Mouse (Mus musculus): ENCODE results near the gene Anpep. TPM values are rescaled to one million over a fixed set of nuclear protein-coding genes. Genes with fewer than 3 reads are reported as not detected.
A peak's percentile ranks its signal among the peaks of the same experiment; 100 is the strongest.
"Not testable (repeated sequence)": the region's sequence is repeated elsewhere in the genome, so short reads cannot be mapped to it uniquely, and the experiment has no call there.

The Anpep gene
- total RNA-seq, 4 experiments from 2014 or later: 4.3 to 5.5 (median 4.5) TPM

DNA sequence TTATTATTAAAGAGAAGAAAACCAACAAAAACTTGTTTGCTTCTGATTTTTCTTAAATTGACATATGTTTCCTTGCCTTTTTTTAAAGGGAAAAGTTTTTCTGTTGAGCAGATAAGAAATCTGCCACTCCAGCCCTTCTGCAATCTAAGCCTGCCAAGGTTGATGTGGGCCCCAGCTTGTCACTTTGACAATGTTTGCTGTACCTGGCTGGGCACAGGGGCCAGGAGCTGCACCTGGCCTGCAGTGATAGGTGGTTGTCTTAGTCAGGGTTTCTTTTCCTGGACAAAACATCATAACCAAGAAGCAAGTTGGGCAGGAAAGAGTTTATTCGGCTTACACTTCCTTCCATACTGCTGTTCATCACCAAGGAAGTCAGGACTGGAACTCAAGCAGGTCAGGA is 47.5 kb downstream of the Anpep start:
- no peak for DNase-seq (ENCODE audit: low spot score in 2 of 2)

DNA sequence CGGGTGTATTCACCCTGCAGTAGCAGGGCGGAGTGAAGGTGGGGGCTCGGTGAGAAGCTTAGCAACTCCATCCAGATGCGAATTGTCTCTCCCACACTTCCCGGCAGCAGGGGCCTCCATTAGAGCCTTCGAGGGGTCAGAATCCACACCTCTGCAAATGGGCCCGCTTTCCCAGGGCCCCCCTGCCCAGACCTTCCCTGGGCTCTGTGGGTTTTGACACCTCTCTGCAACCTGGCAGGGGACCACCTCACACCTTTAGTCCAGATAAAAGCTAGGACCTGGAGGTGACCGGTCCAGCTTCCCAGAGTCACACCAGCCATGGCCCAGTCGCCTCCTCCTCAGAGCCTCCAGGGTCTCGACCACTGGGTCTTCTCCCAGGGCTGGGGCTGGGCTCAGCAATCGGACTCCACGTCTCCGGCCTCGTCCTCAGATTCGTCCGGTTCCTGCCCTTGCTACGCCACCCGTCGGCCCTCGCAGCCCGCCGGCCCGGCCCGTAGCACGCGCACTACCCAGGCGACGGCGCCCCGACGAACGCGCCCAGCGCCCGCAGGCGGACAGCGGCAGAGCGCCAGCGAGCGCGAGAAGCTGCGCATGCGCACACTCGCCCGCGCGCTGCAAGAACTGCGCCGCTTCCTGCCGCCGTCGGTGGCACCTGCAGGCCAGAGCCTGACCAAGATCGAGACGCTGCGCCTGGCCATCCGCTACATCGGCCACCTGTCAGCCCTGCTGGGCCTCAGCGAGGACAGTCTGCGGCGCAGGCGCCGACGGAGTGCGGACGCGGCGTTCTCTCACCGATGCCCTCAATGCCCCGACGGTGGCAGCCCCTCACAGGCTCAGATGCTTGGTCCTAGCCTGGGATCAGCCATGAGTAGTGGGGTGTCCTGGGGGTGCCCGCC is 50.0 kb downstream of the Anpep start, which contains the start of gene Mesp2:
TSS of gene Mesp2 (plus strand) at position 117 of the 896 bp plus-strand sequence.
- peak in 1 of 2 experiments; percentile 59 for DNase-seq (ENCODE audit: low spot score in 2 of 2)

DNA sequence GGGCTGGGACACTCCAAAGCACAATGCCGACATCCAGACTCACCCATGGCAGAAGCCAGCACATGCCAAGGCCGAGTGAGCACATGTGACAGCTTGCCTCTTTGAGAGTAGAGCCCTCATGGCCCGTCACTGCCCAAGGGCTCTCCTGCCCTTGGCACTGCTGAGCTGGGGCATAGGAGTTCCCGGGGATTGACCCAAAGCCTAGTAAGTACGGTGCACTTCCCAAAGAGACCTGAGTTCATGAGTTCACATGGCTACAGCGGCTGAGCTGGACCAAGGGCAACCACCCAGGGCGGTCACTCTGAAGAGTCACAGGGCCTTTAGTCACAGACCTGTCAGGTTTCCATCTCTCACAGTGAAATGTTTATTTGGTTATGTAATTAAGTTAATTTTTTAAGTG is 52.3 kb downstream of the Anpep start:
- no peak for DNase-seq (ENCODE audit: low spot score in 2 of 2)

DNA sequence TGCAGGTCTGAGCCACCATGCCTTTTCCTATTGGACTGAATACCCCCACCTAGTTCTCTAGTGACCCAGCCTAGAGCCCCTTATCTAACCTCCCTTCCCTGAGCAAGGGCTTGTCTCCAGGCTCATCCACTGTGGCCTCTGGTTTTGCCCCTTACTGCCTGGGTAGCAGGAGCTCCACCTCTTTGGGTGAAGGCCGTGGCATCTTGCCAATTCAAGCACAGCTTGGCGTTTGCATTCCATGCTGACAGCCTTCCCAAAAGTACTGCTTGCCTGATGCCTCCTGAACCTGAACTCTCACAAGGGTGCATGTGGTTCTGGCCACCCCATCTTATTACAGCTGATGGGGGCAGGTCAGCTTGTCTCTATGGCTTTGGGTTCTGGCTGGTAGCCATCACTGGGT is 57.0 kb downstream of the Anpep start:
- no peak for DNase-seq (ENCODE audit: low spot score in 2 of 2)

DNA sequence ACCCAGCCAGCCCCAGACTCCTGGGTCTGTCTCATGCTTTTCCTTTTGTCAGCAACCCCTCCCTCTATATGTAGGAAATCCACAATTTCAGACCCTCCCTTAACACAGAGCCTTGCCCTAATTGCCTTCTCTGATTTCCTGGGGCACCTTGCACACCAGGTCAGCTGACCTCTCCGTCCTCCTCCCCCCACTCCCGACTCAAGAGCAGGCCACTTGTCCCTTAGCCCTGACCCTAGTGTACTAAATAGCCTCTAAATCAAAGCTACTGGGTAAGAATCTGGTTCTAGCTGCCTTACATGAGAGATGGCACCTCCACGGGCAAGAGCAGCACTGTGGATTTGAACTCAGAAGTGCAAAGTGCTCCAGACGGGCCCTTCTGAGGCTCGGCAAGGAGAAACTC is 58.8 kb downstream of the Anpep start:
- no peak for DNase-seq (ENCODE audit: low spot score in 2 of 2)

DNA sequence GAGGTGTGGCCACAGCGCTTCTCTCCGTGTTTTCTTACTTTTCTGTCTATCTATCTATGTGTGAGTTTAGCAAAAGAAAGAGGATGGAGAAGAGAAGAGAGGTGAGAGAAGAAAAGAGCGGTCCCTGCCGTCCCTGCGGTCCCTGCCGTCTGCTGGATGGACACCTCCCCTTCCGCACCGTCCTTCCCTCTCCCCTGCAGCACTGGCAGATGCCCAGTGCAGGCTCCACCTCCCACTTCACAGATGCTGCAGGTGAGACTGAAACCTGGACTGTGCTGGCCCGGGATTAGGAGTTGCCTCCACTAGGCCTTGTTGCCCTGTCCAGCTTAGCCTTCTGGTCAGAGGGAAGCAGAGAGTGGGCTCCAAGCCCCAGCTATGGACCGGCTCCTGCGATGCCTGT is 59.5 kb downstream of the Anpep start:
- DNase-seq (ENCODE audit: low spot score in 2 of 2): no peak

DNA sequence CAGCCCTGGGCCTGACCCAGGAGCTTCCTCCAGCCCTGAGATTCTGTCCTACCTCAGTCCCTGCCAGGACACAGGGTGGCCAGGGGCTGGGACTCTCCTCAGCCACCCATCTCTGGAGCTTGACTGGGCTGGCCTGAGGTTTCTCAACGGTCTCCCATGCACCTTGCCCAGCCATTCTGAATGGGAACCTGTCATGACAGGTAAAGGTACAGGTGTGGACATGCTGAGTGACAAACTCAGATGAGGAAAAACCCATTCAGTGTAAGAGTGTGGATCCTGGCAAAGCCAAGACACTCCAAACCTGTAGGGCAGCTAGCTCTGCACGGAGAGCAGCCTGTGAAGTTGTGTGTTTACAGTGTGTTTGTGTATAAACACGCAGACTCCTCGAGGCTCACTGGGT is 60.5 kb downstream of the Anpep start:
- no peak for DNase-seq (ENCODE audit: low spot score in 2 of 2)

DNA sequence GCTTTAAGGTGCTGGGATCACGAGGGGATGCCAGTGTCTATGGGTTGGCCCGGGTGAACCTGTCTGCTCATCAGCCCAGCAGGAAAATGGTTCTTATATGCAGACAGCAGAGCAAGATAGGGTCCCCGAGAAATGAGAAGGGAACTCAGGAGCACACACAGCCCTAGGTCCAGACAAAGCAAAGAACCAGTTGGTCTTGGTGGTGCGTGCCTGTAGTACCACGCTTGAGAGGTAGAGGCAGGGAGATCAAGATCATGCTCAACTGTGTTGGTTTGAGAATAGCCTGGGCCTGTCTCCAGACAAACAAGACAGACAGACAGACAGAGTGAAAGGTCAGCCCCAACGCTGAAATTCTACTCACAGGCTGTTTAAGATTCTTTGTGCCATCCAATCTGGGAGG is 61.4 kb downstream of the Anpep start:
- no peak for DNase-seq (ENCODE audit: low spot score in 2 of 2)

DNA sequence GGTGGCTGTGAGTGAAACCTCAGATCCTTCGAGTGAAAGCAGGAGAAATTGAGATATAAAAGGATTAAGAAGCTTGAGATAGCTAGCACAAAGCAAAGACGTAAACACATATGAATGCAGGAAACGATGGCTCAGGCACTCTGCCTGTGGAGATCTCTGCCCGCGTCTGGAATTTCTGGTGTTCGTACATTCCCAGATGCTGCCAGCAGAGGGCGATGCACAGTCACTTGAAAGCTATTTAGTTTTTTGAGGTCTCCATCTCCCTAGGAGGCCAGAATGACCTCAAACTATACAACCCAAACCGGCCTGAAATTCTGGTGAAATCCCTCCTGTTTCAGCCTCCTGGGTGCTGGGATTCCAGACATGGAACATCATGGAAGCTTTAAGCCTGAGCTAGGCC is 61.8 kb downstream of the Anpep start:
- peak; percentile 42 to 90 for DNase-seq (ENCODE audit: low spot score in 2 of 2)

DNA sequence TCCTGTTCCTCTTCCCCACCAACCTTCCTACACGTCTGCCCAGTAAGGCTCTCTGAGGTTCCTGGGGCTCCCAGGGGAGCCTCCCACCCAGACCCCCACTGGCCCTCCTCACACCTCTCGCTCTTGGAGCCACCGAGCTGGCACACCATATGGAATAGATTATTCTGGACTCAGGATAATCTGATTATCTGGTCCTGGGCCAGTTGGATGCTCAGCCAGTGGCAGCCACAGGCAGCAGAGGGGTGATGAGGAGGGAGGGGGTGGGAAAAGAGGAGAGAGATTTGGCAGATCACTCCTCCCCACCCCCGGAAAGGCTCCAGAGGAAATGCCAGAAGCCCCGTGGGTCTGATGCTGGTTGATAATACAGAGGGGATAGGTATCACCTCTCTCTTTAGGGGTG is 62.3 kb downstream of the Anpep start:
- DNase-seq (ENCODE audit: low spot score in 2 of 2): no peak

DNA sequence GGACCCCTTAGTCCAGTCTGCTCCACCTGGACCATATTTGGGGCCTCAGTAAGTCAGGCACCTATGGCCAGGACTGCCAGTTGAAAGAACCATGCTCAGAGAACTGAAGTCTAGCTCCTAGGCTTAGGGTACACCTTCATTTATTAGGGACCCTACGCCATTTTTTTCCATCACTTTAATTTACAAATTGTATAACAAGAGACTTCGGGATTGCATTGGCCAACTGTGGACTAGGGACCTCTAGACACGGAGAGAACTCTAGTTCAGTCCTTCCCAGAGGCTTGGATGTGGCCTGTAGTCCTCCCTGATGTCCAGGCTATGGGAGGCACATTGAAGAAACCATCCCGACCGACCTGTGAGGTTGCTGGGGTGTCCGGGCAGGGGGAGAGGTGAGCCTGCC is 67.2 kb downstream of the Anpep start, which contains the start of gene Mesp1:
TSS of gene Mesp1 (minus strand) at position 101 of the 400 bp plus-strand sequence.
- DNase-seq (ENCODE audit: low spot score in 2 of 2): no peak

DNA sequence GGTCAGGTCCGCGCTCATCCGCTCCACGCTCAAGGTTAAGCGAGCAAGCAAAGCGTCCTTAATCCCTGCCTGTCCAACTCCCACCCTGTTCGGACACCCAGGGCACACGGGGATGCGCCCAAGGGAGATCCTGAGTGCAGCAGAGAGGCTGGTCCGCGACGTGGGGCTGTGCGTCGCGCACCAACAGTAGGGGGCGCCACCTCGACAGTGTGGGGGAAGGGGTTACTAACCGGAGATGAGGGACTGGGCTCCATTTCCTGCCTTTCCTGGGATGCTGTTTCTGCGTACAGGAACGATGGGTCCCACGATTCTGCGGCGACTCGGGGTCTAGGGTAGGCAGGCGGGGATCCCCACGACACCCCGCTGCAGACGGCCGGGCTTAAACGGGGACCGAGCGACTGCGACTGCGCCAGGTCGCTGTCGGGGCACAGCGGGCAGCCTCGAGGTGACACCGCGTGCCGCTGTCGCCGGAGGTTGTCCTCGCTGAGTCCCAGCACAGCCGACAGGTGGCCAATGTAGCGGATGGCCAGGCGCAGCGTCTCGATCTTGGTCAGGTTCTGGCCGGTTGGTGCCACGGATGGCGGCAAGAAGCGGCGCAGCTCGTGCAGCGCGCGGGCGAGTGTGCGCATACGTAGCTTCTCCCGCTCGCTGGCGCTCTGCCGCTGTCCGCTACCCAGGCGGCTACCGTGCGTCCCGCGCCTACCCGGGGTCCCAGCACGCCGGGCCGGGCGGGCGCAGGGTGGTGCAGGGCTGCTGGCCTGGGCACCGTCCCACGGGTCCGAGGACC is 68.0 kb downstream of the Anpep start:
- DNase-seq (ENCODE audit: low spot score in 2 of 2): peak in 1 of 2 experiments; percentile 23

DNA sequence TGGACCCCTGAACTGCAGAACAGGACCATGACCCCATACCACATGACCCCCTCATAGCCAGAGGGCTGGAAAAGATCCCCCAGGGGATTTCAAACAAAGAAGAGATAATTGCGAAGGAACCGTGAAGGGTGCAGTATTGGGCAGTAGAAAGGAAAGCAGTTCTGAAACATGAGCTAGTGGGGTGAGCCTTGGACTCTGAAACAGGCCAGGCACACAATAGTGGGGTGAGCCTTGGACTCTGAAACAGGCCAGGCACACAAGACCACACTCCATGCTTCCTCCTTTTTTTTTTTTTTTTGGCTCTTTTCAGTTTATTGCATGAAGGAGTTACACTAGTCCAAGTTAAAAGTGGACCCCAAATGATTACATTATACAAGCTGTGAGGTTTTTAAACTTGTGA is 71.0 kb downstream of the Anpep start:
- not testable (repeated sequence) for DNase-seq (ENCODE audit: low spot score in 2 of 2)

DNA sequence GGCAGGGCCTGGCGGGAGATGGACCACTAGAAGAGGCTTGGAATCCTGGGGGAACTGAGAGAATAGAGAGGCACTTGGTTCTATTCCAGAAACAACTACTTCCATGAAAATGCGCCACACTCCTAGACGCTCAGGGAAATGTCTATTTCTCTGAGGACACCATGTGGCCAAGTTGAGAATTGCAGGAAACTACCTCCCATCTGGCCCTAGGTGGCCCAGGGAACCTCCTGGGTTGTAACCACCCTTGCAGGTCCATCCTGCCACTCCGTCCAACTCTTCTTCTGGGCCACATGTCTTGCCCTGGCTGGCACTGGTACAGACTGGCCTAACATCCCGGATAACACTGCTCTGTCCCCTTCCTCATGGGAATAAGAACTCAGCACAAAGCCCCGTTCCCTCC is 74.6 kb downstream of the Anpep start:
- DNase-seq (ENCODE audit: low spot score in 2 of 2): peak in 1 of 2 experiments; percentile 68

DNA sequence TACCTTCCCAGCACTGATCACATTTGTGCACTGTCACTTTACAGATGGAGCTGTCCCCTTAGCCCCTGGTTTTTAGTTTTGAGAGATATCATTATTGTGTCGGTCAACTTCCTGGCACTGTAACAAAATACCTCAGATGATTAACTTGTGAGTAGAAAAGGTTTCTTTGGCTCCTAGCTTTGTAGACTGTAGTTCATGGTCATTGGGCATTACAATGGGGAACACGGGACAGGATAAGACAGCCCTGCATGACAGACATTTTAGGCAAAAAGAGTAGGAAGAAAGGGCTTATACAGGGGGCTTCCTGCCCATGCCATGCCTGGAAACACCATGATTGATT is 78.4 kb downstream of the Anpep start:
- no peak for DNase-seq (ENCODE audit: low spot score in 2 of 2)

DNA sequence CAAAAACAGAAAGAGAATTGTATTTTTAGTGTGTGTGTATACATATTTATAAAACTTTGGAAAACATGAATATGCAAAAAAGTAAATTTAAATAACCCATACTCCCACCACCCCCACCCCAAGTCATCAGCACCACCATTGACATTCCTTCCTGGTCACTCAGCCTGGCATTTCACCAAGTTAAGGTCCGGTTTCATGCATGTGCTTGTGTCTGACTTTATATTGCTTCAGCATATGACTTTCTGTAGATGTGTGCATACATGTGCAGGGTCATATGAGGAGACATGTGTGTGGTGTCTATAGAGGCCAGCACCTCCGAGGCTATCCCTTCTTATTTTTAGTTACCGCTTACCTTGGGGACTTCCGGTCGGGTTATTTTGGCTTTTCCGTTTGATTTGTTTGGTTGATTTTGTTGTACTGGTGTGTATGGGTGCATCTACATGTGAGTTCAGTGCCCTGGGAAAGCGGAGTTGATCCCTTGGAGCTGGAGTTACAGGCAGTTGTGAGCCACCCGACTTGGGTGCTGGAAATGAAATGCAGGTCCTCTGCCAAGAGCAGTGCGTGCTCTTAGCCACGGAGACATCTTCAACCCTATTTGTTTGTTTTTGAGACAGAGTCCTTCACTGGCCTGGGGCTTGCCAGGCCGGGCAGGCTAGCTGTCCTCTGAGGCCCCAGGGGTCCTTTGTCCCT is 78.9 kb downstream of the Anpep start:
- no peak for DNase-seq (ENCODE audit: low spot score in 2 of 2)

DNA sequence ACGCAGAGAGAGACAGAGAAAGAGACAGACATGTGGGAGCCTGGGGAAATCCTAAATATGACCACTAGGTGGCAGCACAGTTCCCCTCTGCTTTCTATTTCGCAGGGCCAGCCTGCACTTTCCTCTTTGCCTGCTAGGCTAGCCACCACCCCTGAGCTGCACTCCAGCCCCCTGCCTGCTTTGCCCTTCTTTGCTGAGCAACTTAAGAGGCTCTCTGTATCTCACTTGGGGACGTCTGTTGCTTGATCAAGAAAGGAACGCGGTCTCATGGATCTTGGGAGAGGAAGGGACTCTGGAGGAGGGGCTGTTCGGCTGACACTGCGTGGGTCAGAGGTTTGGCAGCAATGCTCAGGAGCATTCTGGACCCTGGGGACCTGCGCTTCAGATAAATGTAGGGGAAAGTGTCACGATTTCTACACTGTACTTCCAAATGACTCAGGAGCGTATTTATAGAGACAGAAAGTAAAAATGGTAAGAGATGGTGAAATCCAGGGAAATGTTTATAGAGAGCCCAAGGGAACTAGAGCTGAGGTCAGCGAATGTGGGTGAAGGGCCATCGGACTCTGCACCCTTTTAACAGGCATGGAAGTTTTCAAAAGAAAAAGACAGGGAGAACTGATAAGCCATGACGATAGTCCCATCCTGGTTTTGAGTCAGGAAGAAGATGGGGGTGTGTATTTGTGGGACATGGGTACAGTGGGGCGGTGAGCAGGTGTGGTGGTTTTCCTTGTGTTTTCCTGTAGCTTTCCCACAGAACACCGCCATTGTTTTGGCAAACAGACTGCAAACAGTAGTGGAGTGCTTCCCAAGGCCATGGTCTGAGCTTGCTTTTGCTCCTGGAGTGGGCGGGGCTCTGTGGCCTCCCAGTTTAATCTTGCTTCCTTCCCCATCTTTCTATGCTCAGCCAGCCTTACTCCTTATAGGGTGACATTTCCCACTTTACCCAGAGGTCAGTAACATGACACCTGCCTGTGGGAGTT is 79.9 kb downstream of the Anpep start:
- DNase-seq (ENCODE audit: low spot score in 2 of 2): peak in 1 of 2 experiments; percentile 78
